Mouse (Mus musculus): Measurements from ENCODE around the gene Avpr1b.
"Not testable (repeated sequence)": the region's sequence is repeated elsewhere in the genome, so short reads cannot be mapped to it uniquely, and the experiment has no call there.

The Avpr1b gene

GRCm38 (mm10) chr1:131618576-131618975 lies 19.5 kb downstream of the Avpr1b start:
- no peak for DNase-seq (ENCODE audit: low read depth, low spot score)

GRCm38 (mm10) chr1:131619348-131619747 lies 20.3 kb downstream of the Avpr1b start:
- DNase-seq (ENCODE audit: low read depth, low spot score), result no peak

- DNase-seq (ENCODE audit: low read depth, low spot score), result no peak
Observed at GRCm38 (mm10) chr1:131623644-131624043, 24.6 kb downstream of the Avpr1b start.

- no peak for DNase-seq (ENCODE audit: low read depth, low spot score)
Observed at GRCm38 (mm10) chr1:131624175-131624835, 25.3 kb downstream of the Avpr1b start.

GRCm38 (mm10) chr1:131626200-131626599 lies 27.2 kb downstream of the Avpr1b start:
- no peak for DNase-seq (ENCODE audit: low read depth, low spot score)

- not testable (repeated sequence) for DNase-seq (ENCODE audit: low read depth, low spot score)
Observed at GRCm38 (mm10) chr1:131632216-131632615, 33.2 kb downstream of the Avpr1b start.

- no peak for DNase-seq (ENCODE audit: low read depth, low spot score)
Observed at GRCm38 (mm10) chr1:131634495-131634894, 35.5 kb downstream of the Avpr1b start.

GRCm38 (mm10) chr1:131637791-131638540 lies 38.9 kb downstream of the Avpr1b start, which contains the start of gene Ctse:
Ctse (plus strand) TSS chr1:131638306.
- DNase-seq (ENCODE audit: low read depth, low spot score), result no peak

GRCm38 (mm10) chr1:131638541-131639421 lies 39.7 kb downstream of the Avpr1b start:
- DNase-seq (ENCODE audit: low read depth, low spot score), result no peak

GRCm38 (mm10) chr1:131640062-131640461 lies 41.0 kb downstream of the Avpr1b start:
- no peak for DNase-seq (ENCODE audit: low read depth, low spot score)

GRCm38 (mm10) chr1:131641565-131641964 lies 42.5 kb downstream of the Avpr1b start:
- no peak for DNase-seq (ENCODE audit: low read depth, low spot score)

GRCm38 (mm10) chr1:131642251-131642650 lies 43.2 kb downstream of the Avpr1b start:
- no peak for DNase-seq (ENCODE audit: low read depth, low spot score)

- DNase-seq (ENCODE audit: low read depth, low spot score), result no peak
Observed at GRCm38 (mm10) chr1:131652670-131653443, 53.8 kb downstream of the Avpr1b start.

GRCm38 (mm10) chr1:131655601-131656000 lies 56.6 kb downstream of the Avpr1b start:
- no peak for DNase-seq (ENCODE audit: low read depth, low spot score)

GRCm38 (mm10) chr1:131657945-131658354 lies 58.9 kb downstream of the Avpr1b start:
- DNase-seq (ENCODE audit: low read depth, low spot score), result peak; percentile 90

- DNase-seq (ENCODE audit: low read depth, low spot score), result no peak
Observed at GRCm38 (mm10) chr1:131659512-131660085, 60.6 kb downstream of the Avpr1b start.

- DNase-seq (ENCODE audit: low read depth, low spot score), result no peak
Observed at GRCm38 (mm10) chr1:131660266-131660665, 61.2 kb downstream of the Avpr1b start.

- no peak for DNase-seq (ENCODE audit: low read depth, low spot score)
Observed at GRCm38 (mm10) chr1:131660716-131661472, 61.9 kb downstream of the Avpr1b start.
